Mouse (Mus musculus) cerebellum, adult 9-11 months (tissue): ENCODE results near the gene 3110082I17Rik.

Experiments used
- DNase-seq: peaks from one replicate; pipeline ENCODE4 v3.0.0; 2022

The 3110082I17Rik gene

GRCm38 (mm10) chr5:139417480-139417879 lies 42.8 kb downstream of the 3110082I17Rik start:
- no peak for DNase-seq

GRCm38 (mm10) chr5:139416942-139417341 lies 43.4 kb downstream of the 3110082I17Rik start:
- DNase-seq, result no peak

- no peak for DNase-seq
Observed at GRCm38 (mm10) chr5:139415001-139415400, 45.3 kb downstream of the 3110082I17Rik start.

GRCm38 (mm10) chr5:139413545-139413944 lies 46.8 kb downstream of the 3110082I17Rik start:
- no peak for DNase-seq

- no peak for DNase-seq
Observed at GRCm38 (mm10) chr5:139411665-139412314, 48.5 kb downstream of the 3110082I17Rik start.

GRCm38 (mm10) chr5:139411117-139411516 lies 49.2 kb downstream of the 3110082I17Rik start:
- DNase-seq, result peak; percentile 73

GRCm38 (mm10) chr5:139410056-139410455 lies 50.3 kb downstream of the 3110082I17Rik start:
- no peak for DNase-seq

- DNase-seq, result no peak
Observed at GRCm38 (mm10) chr5:139409412-139409811, 50.9 kb downstream of the 3110082I17Rik start.

GRCm38 (mm10) chr5:139408511-139408910 lies 51.8 kb downstream of the 3110082I17Rik start:
- no peak for DNase-seq

- DNase-seq, result no peak
Observed at GRCm38 (mm10) chr5:139407121-139407885, 53.0 kb downstream of the 3110082I17Rik start.

- no peak for DNase-seq
Observed at GRCm38 (mm10) chr5:139405953-139406352, 54.4 kb downstream of the 3110082I17Rik start.

GRCm38 (mm10) chr5:139405478-139405877 lies 54.8 kb downstream of the 3110082I17Rik start:
- no peak for DNase-seq

- no peak for DNase-seq
Observed at GRCm38 (mm10) chr5:139404801-139405401, 55.4 kb downstream of the 3110082I17Rik start, which contains the start of gene C130050O18Rik. TSS of gene C130050O18Rik (plus strand) at chr5:139405280.

- DNase-seq, result no peak
Observed at GRCm38 (mm10) chr5:139403692-139404260, 56.6 kb downstream of the 3110082I17Rik start.

GRCm38 (mm10) chr5:139402106-139402505 lies 58.2 kb downstream of the 3110082I17Rik start:
- DNase-seq, result no peak

GRCm38 (mm10) chr5:139399991-139400390 lies 60.3 kb downstream of the 3110082I17Rik start:
- peak; percentile 57 for DNase-seq

- DNase-seq, result no peak
Observed at GRCm38 (mm10) chr5:139398786-139399185, 61.5 kb downstream of the 3110082I17Rik start.

GRCm38 (mm10) chr5:139397959-139398753 lies 62.2 kb downstream of the 3110082I17Rik start:
- peak; percentile 95 for DNase-seq

GRCm38 (mm10) chr5:139397359-139397916 lies 62.9 kb downstream of the 3110082I17Rik start:
- no peak for DNase-seq

GRCm38 (mm10) chr5:139395528-139395927 lies 64.8 kb downstream of the 3110082I17Rik start:
- DNase-seq, result no peak

GRCm38 (mm10) chr5:139394399-139394798 lies 65.9 kb downstream of the 3110082I17Rik start:
- DNase-seq, result no peak

GRCm38 (mm10) chr5:139393197-139393588 lies 67.1 kb downstream of the 3110082I17Rik start:
- no peak for DNase-seq
